Mouse (Mus musculus): ENCODE data around the gene Tnrc6c.
A peak's percentile ranks its signal among the peaks of the same experiment; 100 is the strongest.
"Not testable (repeated sequence)": the region's sequence is repeated elsewhere in the genome, so short reads cannot be mapped to it uniquely, and the experiment has no call there.

The Tnrc6c gene

DNA sequence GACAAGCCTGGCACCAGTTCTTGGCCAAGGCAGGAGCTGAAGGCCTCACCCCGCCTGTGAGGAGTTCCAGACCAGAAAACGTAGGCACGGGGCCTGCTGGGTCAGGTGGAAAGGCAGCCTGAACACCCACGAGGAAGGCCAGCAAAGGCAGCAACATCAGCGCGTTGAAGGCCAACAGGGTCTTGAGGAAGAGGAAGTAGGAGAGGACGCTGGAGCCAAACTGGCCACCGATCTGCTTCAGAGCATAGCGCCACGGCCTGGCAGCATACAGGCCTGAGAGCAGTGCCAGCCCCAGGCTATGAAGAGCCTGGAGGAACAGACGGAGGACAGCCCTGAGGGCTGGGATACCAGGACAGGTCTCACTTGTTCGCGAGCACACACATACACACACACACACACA, 121.5 kb downstream of the Tnrc6c start:
- no peak for DNase-seq

DNA sequence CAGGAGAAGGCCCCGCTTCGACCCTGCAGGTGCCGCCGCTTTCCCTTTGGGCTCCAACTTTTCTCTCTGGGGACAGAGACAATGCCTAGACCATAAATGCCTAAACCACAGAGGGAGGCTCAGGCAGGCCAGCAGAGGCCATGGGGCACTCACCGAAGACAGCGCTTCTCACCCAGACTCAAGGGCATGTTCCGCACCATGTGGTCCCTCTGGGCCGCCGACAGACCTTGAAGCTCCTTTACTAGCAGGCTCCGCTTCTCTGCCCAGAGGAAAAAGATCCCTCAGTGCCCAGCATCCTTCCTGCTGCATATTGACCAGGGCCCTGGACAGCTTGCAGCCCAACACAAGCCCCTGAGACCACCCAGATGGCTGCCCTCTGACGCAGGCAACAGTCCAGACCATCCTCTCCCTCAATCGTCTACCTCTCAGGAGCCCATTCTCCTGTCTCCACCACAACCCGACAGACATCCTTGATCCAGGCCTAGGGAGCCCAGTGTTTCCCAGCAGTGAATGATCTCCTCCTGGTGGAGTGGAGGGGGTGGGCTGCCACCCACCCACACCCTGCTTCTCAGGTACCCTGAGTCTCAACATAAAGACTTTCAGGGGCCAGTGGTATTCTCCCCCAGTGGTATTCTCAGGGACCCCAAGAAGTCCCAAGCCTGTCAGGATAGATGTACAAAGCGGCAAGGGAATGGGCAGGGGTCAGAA, 122.2 kb downstream of the Tnrc6c start:
- DNase-seq: no peak

DNA sequence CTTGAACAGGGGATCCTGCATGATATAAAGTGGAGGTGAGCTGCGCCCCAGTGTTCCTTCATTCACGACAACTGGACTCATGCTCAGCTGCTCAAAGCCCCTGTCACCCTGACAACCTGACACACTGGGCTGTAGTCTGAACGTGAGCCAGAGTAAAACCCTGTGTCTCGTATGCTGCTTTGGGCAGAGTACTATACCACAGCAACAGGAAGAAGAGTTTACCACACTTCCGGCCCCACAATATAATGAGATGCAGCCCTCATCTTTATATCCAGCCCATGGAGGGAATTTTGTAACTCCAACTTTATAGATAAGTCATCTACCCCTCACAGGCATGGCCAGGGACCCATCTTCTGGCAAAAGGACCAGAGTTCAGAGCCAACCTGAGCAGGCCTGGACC, 123.0 kb downstream of the Tnrc6c start:
- DNase-seq: no peak

DNA sequence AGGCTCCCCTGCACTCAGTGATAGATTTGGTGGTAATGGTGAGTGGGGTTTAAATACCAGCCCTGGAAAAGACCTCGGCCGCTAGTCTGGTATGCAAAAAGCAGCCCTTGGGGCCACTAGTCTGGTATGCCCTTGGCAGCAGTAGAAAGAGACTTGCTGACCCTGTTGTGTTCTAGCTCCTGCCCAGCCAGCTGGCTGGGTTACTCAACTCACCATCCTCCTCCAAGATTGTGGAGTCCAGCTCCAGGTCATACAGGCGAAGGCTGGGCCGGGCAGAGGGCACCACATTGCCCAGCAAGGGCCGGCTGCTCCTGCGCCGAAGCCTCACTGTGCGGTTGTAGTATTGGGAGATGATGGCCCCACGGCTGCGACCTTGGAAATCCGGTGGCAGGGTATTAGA, 123.9 kb downstream of the Tnrc6c start:
- DNase-seq: no peak

DNA sequence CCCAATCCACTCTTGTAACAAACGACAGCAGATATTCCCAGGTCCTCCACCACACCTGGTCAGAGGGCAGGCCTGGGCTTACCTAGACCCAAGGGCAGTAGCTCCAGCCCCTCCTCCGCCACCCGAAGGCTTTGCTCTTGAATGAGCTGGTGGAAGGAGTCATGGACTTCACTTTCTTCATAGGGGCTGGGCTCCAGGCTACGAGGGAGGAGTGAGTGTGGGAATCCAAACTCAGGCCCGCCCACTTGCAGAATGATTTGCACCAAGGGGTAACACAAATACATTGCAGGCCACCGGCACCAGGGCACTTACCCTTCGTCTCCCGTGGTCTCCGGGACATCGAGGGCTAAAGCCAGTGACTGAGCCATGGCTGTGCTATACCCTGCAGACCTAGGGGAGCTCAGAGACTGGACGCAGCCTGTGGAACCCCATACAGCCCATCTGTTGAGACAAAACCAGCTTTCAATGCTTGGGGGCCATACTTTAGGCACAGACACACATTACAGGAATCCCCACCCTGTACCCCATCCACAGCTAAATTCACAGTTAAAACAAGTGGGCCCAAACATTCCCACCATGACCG, 124.9 kb downstream of the Tnrc6c start:
- no peak for DNase-seq

DNA sequence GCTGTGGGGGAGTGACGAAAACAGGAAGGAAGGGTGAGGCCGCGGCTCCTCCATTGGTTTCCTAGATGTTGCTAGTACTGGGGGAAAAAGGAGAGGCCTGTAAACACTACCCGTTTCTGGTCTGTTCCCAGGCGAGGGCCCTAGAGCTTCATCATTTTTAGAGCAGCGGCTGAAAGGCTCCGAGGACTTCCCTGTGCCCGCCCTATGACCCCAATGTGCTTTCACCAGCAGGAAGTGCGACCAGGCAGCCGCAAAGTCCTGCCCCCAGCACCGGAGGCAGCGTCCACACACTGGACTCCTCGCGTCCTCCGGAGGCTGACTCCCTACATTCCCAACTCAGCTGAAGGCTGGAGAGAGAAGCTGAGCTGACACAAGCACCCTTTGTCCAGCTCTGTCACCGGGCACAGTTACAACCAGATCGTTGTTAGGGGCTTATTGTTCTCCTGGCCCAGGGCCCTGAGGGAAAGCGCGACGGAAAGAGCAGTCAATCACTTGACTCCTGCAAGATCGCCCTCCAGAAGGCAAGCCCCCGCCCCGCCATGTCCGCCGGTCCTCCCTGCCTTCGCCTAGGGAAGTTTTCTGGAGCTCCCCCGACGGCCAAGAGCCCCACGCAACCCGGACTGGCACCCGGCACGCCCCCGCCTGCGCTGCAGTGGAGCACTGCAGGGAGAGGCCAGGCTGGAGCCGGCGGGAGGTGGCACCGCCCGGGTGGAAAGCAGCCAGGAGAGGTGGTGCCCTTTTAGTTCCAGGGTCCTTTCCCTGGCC, 125.5 kb downstream of the Tnrc6c start:
- no peak for DNase-seq

DNA sequence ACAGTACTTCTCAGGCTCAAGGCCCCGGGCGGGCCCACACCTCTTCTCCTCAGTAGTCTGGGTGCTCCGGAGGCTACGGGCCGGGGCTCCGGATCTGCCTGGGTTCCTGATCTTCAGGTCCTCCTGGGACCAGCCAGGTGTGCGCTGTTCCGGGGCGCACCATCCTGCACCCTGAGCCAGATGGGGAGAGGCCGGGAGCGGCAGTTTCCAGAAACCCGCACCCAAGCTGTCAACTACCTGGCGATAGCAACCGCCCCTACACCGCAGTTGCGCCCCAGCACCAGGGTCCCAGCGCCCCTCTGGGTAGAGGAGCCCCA, 126.1 kb downstream of the Tnrc6c start:
- no peak for DNase-seq

DNA sequence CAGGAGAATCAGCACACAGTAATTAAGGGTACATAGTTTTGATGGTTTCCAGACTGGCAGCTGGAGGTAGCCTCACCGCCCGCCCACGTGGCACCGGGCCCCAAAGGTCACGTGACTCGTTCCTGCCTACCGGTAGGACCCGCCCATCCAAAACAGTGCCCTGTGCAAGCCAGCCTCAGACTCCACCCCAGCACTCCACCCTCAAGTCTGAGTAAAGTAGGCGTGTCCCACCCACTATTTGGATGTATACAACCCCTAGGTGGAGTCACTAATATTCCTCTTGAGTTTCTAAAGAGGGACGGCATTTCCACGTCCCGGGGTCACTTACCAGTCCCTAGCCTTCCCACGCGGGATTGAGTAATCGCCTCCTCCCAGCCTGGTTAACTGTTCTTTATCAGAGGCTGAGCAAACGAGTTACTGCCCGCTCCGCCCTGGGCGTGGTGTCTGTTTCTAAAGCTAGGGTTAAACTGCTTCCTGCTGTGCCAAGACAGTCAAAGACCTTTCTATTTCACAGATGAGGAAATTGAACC, 126.6 kb downstream of the Tnrc6c start:
- DNase-seq: no peak

DNA sequence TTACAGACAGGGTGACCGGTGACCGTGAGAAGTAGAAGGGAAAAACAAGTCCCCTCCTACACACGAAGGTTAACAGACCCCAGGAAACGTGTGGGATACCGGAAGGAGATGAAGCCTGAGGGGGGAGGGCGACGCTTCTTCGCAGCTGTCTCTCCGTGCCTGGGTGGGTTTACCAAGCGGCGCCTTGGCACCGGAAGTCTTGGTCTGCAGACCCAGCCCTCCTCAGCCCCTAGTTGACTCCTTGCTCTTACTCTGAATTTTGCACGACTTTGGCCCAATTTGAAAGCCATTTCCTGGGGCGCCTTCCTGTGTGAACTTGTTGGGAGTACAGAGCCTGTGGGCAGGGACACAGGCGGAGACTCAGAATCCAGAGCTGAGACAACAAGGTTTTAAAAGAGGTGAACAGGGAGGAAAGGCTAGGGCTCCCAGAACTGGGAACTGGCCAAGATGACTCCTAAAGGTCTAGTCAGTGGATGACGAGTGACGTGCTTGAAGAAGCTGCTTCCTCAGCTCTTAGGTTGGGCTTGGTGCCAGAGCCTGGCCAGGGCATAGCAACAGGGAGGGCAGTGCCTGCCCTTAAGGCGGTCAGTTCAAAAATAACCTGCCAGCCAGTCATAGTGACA, 127.2 kb downstream of the Tnrc6c start:
- DNase-seq: peak; percentile 50

DNA sequence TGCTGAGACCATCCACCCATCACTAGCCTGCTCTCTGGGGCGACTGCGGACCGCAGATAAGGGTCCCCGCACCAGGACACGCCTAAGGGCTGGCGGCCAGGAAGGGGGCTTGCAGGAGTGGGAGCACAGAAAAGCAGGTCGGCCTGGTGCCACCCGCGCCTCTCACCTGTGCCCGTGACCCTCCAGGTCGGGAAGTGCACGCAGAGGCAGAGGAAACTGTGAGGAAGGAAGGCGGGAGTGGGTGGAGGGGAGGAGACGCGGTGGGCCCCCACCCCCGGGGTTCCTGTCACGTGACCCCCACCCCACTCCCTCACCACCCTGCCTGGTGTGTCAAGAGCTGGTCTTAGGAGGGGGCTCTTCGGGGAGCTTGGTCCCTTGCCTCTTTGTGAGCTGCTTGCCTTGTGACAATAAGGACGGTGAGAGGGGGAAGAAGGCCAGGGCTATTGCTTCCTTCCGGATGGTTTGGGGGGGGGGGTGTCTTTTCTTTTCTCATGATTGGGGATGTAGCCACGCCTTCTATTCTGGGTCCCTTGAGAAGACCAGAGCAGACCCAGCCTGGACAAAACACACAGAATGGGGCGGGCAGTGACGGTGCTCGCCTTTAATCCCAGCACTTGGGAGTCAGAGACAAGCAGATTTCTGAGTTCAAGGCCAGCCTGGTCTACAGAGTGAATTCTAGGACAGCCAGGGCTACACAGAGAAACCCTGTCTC, 128.1 kb downstream of the Tnrc6c start, which contains the start of the genes Tmc8 and Tmc6:
Gene Tmc8 (plus strand): TSS at position 84 of the 712 bp plus-strand sequence.
Gene Tmc6 (minus strand): TSS at position 206 of the 712 bp plus-strand sequence.
- no peak for DNase-seq

DNA sequence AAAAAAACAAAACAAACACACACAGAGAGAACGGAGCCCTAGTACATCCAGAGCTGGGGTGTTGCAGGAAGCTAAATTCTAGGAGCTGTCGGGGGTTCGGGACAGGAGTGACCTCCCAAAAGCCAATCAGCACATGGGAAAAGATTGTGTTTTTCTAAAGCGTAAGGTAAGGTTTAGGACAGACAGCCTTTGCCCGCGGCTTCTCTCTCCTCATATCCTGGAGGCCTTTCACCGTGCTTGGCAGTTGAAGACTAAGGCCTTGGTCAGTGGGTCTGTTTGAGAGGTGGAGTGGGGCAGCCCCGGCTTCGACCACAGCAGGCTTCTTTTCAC, 128.6 kb downstream of the Tnrc6c start:
- DNase-seq: no peak

DNA sequence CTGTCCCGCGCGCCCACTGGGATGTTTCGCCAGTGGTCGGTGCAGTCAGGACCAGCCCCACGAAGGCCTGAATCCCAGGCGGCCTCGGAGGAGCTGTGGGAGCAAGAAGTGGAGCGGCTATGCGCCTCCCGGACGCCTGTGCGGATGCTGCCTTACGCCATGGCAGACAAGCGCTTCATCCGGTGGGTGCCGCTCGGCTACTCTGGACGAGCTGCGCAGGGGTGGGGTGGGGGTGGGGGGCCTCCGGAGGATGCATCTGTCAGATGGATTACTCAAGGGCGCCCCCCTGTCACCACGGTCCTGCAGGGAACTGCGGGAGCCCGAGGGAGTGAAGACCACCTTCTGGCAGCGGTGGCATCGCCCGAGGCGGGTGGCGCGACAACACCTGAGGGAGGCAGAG, 129.0 kb downstream of the Tnrc6c start:
- DNase-seq: peak; percentile 66

DNA sequence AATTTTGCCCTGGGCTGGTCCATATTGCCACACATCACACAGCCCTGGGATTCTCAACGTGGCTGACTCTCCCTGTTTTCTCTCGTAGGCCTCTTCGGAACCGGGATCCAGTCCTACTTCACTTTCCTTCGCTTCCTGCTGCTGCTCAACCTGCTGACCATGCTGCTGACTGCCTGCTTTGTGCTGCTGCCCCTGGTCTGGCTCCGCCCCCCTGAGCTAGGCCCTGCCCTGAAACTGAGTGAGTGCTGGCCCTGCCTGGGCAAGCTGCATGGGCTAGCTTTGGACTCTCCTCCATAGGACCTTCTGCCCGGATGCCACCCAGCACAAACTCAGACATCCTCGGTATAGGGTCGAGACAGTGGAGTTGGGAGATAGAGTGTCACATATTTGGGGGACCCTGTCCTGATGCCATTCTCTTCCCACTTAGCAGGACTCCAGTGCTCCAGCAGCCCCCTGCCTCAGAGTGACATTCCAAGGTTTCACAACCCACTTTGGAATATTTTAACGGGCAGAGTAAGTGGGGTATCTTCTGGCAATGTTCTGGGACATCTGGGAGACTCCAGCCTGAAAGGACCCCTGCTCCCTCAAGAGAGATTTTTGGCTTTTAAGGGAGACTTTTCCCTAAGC, 129.7 kb downstream of the Tnrc6c start:
- DNase-seq: no peak

DNA sequence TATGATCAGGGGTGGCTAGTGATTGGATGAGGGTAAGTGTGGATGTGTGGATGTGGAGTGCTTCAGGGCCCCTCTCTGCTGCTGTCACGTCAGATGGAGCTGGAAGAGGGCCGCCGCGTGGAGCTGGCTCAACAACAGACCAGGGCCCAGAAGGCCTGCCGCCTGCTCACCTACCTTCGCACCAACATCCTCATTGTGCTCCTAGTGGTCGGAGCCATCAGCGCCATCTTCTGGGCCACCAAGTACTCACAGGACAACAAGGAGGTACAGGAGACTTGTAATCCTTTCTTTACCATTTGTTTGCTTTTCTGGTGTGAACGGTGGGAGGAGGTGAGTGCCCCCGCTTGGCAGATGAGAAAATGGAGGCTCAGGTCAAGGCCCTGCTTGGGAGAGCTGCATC, 132.2 kb downstream of the Tnrc6c start:
- DNase-seq: no peak

DNA sequence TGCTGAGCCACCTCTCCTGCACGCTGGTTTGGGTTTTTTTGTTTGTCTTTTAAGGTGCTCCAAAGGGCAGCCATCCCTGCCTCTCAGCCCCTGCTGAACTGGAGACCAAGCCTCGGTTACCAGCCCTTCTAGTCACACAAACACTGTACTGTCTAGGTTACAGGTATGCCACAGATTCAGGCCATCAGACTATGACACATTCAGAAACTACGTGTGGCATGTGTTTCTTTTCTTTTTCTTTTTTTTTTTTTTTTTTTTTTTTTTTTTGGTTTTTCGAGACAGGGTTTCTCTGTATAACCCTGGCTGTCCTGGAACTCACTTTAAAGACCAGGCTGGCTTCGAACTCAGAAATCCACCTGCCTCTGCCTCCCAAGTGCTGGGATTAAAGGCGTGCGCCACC, 134.4 kb downstream of the Tnrc6c start:
- DNase-seq: not testable (repeated sequence)

DNA sequence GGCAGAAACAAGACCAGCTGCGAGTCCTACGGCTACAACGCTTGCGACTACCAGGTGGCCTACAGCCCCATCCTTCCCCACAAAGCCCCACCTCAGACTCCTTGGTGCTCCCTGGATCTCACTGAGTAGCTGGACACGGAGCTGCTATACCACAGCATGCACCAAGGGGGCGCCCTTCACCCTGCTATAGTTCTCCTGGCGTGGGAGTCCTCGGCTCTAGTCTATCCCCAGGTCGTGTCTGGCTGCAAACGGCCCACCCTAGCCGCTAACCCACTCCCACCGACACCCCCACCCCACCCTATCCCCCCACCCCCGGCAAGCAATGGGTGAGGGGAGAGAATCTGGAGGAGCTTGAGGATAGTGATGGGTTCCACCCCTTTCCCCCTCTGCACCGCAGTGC, 136.2 kb downstream of the Tnrc6c start:
- peak; percentile 54 for DNase-seq

DNA sequence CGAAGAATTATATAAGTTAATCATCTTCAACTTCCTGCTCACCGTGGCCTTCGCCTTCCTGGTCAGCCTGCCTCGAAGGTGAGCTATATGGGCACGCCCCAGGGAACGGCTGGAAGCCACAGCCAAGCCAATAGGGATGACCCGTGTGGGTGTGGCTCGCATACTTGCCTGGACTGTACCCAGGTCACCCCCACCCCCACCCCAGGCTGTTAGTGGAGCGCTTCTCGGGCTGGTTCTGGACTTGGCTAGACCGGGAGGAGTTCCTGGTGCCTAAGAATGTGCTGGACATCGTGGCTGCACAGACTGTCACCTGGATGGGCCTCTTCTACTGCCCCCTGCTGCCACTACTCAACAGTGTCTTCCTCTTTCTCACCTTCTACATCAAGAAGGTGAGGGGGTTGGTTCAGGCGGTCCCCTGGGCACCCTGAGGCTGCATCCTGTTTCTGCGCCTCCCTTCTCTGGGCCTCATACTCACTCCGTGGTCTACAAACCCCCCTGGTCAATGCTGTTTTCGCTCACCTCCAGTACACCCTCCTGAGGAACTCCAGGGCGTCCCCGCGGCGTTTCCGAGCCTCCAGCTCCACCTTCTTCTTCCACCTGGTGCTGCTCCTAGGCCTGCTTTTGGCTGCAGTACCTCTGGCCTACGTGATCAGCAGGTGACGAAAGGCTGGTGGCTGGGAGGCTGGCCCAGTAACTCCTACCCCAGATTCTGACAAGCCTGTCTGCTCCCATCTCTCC, 136.8 kb downstream of the Tnrc6c start:
- peak; percentile 6 for DNase-seq

DNA sequence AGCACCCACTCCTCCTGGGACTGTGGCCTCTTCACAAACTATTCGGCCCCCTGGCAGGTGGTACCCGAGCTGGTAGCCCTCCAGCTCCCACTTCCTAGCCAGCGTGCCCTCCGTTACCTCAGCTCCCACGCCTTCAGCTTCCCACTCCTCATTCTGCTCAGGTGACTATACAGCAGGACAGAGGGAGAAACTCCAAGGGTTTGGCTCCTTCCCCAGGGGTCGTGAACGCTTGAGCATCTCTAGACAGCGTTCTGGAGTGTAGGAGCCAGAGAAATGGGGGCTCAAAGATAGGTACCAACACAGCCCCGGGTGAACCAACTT, 137.3 kb downstream of the Tnrc6c start:
- DNase-seq: no peak

DNA sequence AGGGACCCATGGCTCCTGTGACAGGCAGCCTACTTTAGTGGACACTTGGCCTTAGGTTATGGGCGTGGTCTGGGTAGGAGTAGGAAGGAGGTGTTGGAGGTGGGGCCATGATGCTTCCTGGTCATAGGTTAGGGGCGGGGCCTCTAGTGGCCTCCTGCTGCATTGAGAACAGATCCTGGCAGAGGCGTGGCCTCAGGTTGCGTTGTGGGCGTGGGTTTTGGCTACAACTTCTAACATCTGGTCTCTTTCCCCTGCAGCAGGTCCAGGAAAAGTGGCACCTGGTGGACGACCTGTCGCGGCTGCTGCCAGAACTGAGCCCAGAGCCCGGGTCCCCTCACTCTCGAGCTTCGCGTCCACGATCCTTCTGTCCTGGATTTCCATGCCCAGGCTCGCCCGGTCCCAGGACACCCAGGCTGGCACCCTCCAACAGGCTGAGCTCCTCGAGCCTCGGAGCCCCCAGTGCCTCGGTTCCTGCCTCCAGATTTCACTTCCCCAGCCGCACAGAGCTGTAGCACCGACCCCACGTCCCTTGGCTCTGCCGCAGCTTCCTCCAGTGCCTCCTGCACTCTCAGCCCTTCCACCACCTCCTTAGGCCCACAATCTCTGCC, 138.3 kb downstream of the Tnrc6c start:
- no peak for DNase-seq

DNA sequence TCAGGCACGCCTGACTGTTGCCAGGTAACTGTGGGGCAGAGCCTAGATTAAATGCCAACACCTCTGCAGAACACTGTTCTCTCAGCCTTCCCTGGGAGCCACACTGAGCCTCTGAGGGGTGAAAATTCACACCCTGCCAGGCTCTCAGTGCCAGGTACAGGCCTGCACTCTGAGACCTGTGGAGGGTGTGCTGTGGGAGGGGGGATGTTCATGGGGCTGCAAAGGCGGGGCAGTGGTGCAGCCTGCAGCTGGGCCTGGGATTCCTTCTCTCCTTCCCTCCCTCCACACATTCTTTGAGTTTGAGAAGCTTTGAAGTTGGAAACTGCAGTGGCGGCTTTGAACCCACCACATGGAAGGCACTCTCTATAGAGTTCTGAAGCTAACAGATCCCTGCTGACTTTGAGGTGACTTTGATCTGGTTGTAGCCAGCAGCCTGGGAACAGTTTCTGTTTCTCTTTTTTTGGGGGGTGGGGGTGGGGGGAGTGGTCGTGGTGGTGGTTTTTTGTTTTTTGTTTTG, 140.0 kb downstream of the Tnrc6c start:
- DNase-seq: no peak

DNA sequence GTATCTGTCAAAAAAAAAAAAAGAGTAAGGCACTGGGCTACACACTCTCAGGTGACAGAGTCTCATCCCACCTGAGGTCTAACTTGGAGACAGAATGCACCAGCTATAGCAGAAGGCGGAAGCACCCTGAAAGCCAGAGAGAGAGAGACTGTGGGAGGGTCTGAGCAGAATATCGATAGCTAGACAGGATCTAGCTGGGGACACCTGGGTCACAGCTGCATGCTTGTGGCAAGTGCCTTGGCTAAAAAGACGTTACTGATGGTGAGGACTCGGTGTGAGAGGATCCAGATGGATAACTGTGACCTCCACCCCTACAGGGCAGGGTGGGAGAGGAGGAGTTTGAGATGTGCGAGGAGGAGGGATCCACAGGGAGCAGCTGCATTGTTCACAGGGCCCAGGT, 142.9 kb downstream of the Tnrc6c start:
- no peak for DNase-seq
